Mouse (Mus musculus): Measurements from ENCODE around the gene Mtus2. TPM values are rescaled to one million over a fixed set of nuclear protein-coding genes. Genes with fewer than 3 reads are reported as not detected.

The Mtus2 gene
- total and polyA plus RNA-seq, 2 experiments from 2014 or later: 35.4 to 45.7 TPM

DNA sequence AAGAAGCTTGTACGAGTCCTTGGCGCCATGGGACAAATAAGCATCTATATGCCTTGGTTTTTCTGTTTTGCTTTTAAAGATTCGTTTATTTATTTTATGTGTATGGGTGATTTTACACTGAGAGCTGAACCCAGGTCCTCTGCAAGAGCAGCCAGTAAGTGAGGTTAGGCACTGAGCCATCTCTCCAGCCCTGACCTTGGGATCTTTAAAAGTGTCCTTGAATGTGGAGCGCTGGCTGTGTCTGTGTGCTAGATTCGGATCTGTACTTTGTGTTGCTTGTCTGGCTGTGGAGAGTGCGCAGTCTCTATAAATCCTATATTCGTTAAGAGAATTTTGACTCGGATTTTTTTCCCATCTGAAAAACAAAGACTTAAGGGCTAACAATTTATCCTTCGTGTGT is 40.9 kb upstream of the Mtus2 start:
- no peaks in the 10 kb centered on the region for H3K27me3 ChIP-seq (ENCODE audit: insufficient read depth, low read length)
- no peak overlapping the region for H3K9ac ChIP-seq
- no peaks in the 10 kb centered on the region for H3K9me3 ChIP-seq (ENCODE audit: low read length)
- no peaks in the 10 kb centered on the region for H3K4me1 ChIP-seq (ENCODE audit: insufficient read depth)
- H3K27ac ChIP-seq (ENCODE audit: low read depth, low read length): no peak overlapping the region
- H3K4me2 ChIP-seq (ENCODE audit: low read depth): no peak overlapping the region
- TF ChIP-seq CTCF (IDR thresholded peaks at IDR 0.05; ENCODE audit: low read depth): no peak
- WGBS: 84% methylated on average over 9 of the region's 9 CpGs
- DNase-seq (no peak), ATAC-seq (no peak)
- no peaks in the 10 kb centered on the region for H3K36me3 ChIP-seq (ENCODE audit: insufficient read depth)
- H3K4me3 ChIP-seq (ENCODE audit: low read depth, low read length): no peak overlapping the region

DNA sequence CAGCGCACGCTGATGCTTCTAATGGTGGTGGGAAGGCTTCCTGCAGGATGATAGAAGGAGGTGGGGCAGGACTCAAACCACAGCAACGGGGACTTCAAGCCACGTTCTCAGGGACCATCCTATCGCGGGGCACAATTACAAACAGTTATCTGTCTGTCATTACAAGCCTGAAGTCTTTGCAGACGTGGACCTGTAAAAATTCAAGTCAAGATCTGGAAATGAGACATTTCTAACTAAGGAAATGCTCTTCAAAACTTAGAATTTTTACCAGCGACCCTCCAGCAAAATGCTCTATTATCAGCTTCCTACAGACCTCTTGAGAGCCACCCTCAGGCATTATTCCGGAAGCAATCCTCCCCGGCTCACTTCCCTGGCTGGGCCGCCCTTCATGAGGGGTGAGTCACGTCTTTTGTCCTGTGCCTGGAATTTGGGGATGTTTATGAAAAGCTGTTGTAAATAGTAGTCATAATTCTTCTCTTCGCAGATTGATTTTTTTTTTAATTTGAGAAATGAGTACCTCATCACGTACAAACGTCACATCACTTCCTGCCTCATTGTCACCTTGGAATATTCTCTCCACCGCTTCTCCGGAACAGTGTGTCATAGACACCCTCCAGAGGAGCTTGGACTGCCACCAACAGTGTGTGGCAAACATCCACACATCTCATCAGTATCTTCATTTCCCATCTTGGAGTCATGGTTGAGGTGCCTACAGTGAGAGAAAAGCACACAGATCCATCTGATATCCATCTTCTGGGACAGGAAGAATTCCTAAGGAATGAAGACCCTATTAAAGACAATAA is 38.9 kb upstream of the Mtus2 start:
- WGBS: 77% methylated on average over 17 of the region's 17 CpGs
- no peak for ATAC-seq
- Histone ChIP-seq H3K27me3 (ENCODE audit: insufficient read depth, low read length) (no peaks in the 10 kb centered on the region), H3K36me3 (ENCODE audit: insufficient read depth) (no peaks in the 10 kb centered on the region), H3K9me3 (ENCODE audit: low read length) (no peaks in the 10 kb centered on the region), H3K4me1 (ENCODE audit: insufficient read depth) (no peaks in the 10 kb centered on the region), H3K4me2 (ENCODE audit: low read depth) (no peak overlapping the region), H3K27ac (ENCODE audit: low read depth, low read length) (no peak overlapping the region), H3K9ac (no peak overlapping the region), H3K4me3 (ENCODE audit: low read depth, low read length) (no peak overlapping the region)
- TF ChIP-seq CTCF (IDR thresholded peaks at IDR 0.05; ENCODE audit: low read depth): no peak
- DNase-seq: no peak

DNA sequence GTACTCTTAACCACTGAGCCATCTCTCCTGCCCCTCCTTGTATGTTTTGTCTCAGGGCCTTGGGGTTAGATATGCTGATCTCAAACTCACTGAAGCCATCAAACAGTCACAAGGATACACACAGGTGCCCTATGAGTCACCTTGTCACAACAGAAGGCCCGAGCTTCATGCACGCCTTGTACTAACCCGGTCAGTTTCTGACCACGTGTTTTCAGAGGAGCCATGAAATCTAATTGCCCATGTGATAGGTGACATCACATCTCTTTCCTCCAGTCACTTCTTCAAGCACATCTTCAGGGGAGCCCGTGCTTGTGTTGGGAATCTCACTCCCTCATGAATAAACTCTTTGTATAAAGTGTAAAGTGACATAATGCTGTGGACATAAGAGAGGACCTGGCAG is 32.5 kb upstream of the Mtus2 start:
- DNase-seq: no peak
- no peak overlapping the region for H3K27ac ChIP-seq (ENCODE audit: low read depth, low read length)
- H3K4me2 ChIP-seq (ENCODE audit: low read depth): no peak overlapping the region
- no peak overlapping the region for H3K4me3 ChIP-seq (ENCODE audit: low read depth, low read length)
- TF ChIP-seq CTCF (IDR thresholded peaks at IDR 0.05; ENCODE audit: low read depth): no peak
- H3K27me3 ChIP-seq (ENCODE audit: insufficient read depth, low read length): no peaks in the 10 kb centered on the region
- H3K9ac ChIP-seq: no peak overlapping the region
- no peaks in the 10 kb centered on the region for H3K9me3 ChIP-seq (ENCODE audit: low read length)
- ATAC-seq: no peak
- no peaks in the 10 kb centered on the region for H3K36me3 ChIP-seq (ENCODE audit: insufficient read depth)
- WGBS: 80% methylated on average over 5 of the region's 5 CpGs
- no peaks in the 10 kb centered on the region for H3K4me1 ChIP-seq (ENCODE audit: insufficient read depth)

DNA sequence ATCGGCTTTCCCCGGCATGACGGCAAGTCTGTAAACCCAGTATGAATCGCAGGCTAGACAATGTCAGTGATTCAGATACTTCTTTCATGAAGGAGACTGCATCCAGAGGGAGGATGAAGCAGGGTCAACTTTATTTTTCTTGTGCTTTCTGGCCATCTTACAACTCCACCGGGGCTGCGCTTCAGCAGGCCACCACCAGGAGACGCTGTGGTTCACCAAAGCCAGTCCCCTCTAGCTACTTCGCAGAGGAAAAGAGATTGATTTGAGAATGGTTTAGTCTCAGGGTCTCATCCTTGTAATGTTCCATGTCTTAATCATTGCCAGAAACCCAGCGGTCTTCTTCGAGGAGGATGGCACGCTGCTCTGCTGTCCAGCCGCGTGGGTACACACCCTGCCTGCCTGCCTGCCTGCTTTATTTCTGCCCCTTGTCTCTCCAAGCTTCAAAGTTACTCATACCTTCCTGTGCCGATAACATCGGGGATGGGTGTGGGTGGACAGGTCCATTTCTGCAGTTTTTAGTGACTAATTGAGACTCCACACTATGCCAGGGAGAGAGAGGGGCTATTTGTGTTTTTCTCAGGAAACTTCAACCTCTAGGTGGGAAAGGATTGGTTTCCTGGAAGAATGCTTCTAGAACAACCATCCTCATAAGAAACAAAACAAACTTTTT is 31.1 kb upstream of the Mtus2 start:
- Histone ChIP-seq H3K4me1 (ENCODE audit: insufficient read depth) (no peaks in the 10 kb centered on the region), H3K9me3 (ENCODE audit: low read length) (no peaks in the 10 kb centered on the region), H3K36me3 (ENCODE audit: insufficient read depth) (no peaks in the 10 kb centered on the region), H3K27me3 (ENCODE audit: insufficient read depth, low read length) (no peaks in the 10 kb centered on the region), H3K9ac (no peak overlapping the region), H3K27ac (ENCODE audit: low read depth, low read length) (no peak overlapping the region), H3K4me2 (ENCODE audit: low read depth) (no peak overlapping the region), H3K4me3 (ENCODE audit: low read depth, low read length) (no peak overlapping the region)
- TF ChIP-seq CTCF (IDR thresholded peaks at IDR 0.05; ENCODE audit: low read depth): peak; percentile 55
- ATAC-seq (no peak), DNase-seq (no peak)
- WGBS: 72% methylated on average over 15 of the region's 15 CpGs

DNA sequence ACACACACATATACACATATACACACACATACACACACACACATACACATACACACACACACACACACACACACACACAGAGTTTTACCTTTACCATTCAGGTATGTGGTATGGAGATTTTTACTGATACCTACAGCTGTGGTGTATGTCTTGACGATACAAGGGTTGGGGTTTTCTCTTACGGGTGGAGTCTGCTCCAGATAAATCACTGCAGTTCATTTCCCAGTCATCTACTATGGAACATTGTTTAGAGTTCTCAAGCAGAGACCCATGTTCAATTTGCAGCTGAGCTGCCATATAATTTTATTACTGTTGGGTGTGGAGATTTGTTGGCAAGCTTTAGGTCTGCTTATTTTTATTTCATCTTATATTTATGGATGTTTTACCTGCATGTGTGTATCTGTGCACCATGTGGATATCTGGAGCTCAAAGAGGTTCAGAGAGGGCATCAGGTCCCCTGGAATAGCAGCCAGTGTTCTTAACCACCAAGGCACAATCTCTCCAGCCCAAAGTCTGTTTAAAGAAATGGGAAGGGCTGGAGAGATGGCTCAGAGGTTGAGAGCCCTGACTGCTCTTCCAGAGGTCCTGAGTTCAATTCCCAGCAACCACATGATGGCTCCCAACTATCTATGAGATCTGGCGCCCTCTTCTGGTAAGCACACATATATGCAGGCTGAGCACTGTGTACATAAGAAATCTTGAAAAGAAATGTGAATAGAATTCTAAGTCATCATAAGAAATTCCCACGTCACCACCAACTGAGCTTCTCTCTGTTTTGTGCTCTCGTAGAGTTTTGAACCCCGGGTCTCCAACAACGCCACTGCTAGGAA is 28.2 kb upstream of the Mtus2 start:
- Histone ChIP-seq H3K27ac (ENCODE audit: low read depth, low read length) (no peak overlapping the region), H3K27me3 (ENCODE audit: insufficient read depth, low read length) (no peaks in the 10 kb centered on the region), H3K9me3 (ENCODE audit: low read length) (no peaks in the 10 kb centered on the region), H3K4me3 (ENCODE audit: low read depth, low read length) (no peak overlapping the region), H3K4me1 (ENCODE audit: insufficient read depth) (no peaks in the 10 kb centered on the region), H3K9ac (no peak overlapping the region), H3K36me3 (ENCODE audit: insufficient read depth) (no peaks in the 10 kb centered on the region), H3K4me2 (ENCODE audit: low read depth) (no peak overlapping the region)
- DNase-seq (no peak), ATAC-seq (no peak)
- 82% methylated on average over 7 of the region's 7 CpGs for whole genome bisulfite sequencing
- TF ChIP-seq CTCF (IDR thresholded peaks at IDR 0.05; ENCODE audit: low read depth): peak; percentile 16; the same call in 1 of the 2 replicates

DNA sequence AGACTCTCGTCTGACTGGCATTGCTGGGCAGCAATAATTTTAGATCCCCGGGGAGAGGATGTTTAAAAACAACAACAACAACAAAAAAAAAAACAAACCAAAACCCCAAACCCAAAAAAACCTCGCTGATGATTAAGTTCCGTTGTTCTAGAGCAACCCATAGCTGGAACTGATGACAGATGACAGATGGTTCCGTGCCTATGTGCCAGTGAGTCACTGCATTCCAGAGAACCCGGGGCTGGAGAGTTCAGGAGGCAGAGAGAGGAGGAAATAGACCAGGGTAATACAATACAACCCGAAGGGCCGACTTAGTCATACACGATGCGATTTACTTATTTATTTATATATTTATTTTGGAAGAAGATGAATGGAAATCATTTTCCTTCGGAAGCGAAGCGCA is 22.0 kb upstream of the Mtus2 start:
- Histone ChIP-seq H3K4me3 (ENCODE audit: low read depth, low read length) (no peak overlapping the region), H3K9ac (no peak overlapping the region), H3K27ac (ENCODE audit: low read depth, low read length) (no peak overlapping the region), H3K4me1 (ENCODE audit: insufficient read depth) (no peaks in the 10 kb centered on the region), H3K9me3 (ENCODE audit: low read length) (no peaks in the 10 kb centered on the region), H3K27me3 (ENCODE audit: insufficient read depth, low read length) (no peaks in the 10 kb centered on the region), H3K36me3 (ENCODE audit: insufficient read depth) (no peaks in the 10 kb centered on the region), H3K4me2 (ENCODE audit: low read depth) (no peak overlapping the region)
- no peak for ATAC-seq
- TF ChIP-seq CTCF (IDR thresholded peaks at IDR 0.05; ENCODE audit: low read depth): no peak
- WGBS: 92% methylated on average over 13 of the region's 13 CpGs
- no peak for DNase-seq

Measured in forebrain, postnatal 0 days (tissue).